Mouse (Mus musculus) adrenal gland, postnatal 4 days (tissue): ENCODE data around the gene Ildr1. TPM values are rescaled to one million over a fixed set of nuclear protein-coding genes. Genes with fewer than 3 reads are reported as not detected.

Source experiments
- DNase-seq, 2 experiments: peaks; one replicate each; pipeline ENCODE4 v3.0.0; 2021 to 2022; ENCODE audit warnings: low spot score in 2 of 2, mixed read lengths in 2 of 2
- total RNA-seq, 2 experiments: library from RNA; stranded (reverse); gene quantifications; 2 replicates each; pipeline ENCODE4 v1.2.3; 2021

Ildr1 gene
- total RNA-seq, 2 experiments from 2014 or later, result 0.14 to 3.0 TPM

DNA sequence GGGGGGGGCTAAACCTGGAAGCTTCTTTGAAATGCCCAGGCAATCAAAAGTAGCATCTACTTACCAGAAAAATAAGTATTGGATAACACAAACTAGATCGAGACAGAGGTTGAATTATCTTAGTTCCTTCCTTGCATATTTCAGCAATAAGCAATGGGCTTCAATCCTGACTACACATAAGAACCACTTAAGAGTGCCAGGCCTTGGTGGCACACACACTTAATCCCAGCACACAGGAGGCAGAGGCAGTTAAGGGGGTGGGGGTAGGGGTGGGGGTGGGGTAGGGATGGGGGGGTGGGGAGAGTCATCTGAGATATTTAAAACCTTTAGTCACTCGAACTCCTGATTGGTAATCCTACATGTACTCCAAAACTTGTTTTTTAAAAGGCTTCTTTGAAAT is 77.5 kb downstream of the Ildr1 start:
- DNase-seq, result no peak

DNA sequence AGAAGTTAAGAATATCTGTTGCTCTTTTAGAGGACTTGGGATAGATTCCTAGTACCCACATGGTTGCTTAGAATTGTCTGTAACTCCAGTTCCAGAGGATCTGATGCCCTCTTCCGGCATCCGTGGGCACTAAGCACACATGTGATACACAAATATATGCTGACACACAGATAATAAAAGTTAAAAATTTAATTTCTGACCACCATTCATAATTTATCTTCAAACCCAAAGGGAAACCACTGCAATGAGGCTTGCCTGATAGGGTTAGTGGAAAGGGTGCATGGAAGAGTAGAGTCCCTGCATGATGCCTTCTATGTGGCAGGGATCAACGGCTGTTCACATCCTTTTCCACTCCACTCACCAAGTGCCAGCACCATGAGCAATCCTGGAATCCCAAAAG is 77.9 kb downstream of the Ildr1 start:
- DNase-seq, result no peak

DNA sequence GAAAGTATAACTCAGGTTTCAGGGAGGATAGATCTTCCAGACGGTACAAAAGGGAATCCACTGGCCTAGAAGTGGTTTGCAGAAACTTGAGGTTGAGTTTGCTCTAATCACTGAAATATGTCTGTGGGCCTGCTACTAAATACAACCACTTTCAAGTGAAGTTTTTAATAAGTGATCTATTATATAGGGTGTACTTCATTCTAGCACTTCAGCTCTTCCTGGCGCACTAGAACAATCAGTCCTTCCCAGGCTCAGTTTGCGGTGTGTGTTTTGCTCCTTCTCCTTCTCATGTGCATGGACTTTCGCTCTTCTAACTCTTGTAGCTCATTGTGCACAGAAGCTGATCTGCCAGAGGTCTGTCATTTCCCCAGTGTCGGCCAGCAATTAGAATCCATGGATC is 79.2 kb downstream of the Ildr1 start:
- no peak for DNase-seq

DNA sequence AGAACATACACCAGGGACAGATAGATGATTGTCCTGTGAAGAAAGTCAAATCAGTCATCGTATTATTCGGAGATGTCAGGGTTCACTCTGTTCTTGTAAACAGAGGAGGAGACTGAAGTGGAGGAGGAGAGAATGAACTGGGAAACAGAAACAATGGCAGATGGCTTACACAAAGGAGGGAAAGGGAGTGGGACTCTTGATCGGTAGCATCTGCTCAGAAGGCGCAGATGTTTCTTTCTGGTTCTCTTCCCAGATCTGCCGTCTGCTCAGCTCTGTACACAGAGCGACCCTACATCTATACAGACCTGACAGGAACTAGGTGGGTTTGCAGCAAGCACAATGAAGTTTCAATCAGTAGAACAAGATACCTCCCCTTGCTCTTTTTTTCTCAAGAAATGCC is 81.9 kb downstream of the Ildr1 start:
- DNase-seq, result no peak

Other genes with a start within 250 kb of the Ildr1 start
- gene Stfa3, start 238.6 kb upstream of the Ildr1 start, total RNA-seq, result 10 to 100 TPM; 14.2 to 40.7 TPM
- gene Casr, start 131.8 kb upstream of the Ildr1 start, total RNA-seq, result 1 to 10 TPM in 1 of 2 experiments, under 1 TPM in 1; 0.14 to 2.9 TPM
- gene Cd86, start 27.9 kb upstream of the Ildr1 start, total RNA-seq, result 1 to 10 TPM; 1.8 to 2.3 TPM
- 10 to 100 TPM in 1 of 2 experiments, 1 to 10 TPM in 1; 7.7 to 10.1 TPM for gene Slc15a2, start 91.0 kb downstream of the Ildr1 start, total RNA-seq
- 10 to 100 TPM; 25.9 to 30.6 TPM for gene Iqcb1, start 134.4 kb downstream of the Ildr1 start, total RNA-seq
- gene Eaf2, start 181.0 kb downstream of the Ildr1 start, total RNA-seq, result 1 to 10 TPM; 1.9 to 2.9 TPM
- gene Golgb1, start 181.2 kb downstream of the Ildr1 start, total RNA-seq, result 10 to 100 TPM; 70.1 to 75.1 TPM
- 10 to 100 TPM; 13.6 to 15.3 TPM for gene Hcls1, start 241.0 kb downstream of the Ildr1 start, total RNA-seq